Mouse (Mus musculus): Measurements from ENCODE around the gene Otol1.

Otol1 gene

GRCm38 (mm10) chr3:70007313-70007712 is at the start of gene Otol1:
TSS of gene Otol1 (plus strand) at chr3:70007613.
- DNase-seq (ENCODE audit: low spot score), result no peak

GRCm38 (mm10) chr3:69962187-69962586 is 45.2 kb upstream of the Otol1 start:
- no peak for DNase-seq (ENCODE audit: low spot score)

- DNase-seq (ENCODE audit: low spot score), result no peak
Observed at GRCm38 (mm10) chr3:69971482-69972097, 35.8 kb upstream of the Otol1 start.

GRCm38 (mm10) chr3:69978092-69978491 is 29.3 kb upstream of the Otol1 start:
- no peak for DNase-seq (ENCODE audit: low spot score)

GRCm38 (mm10) chr3:69993806-69994205 is 13.6 kb upstream of the Otol1 start:
- DNase-seq (ENCODE audit: low spot score), result no peak

- no peak for DNase-seq (ENCODE audit: low spot score)
Observed at GRCm38 (mm10) chr3:70001540-70001939, 5.9 kb upstream of the Otol1 start.

- DNase-seq (ENCODE audit: low spot score), result no peak
Observed at GRCm38 (mm10) chr3:70003126-70003764, 4.2 kb upstream of the Otol1 start.

GRCm38 (mm10) chr3:70003955-70004354 is 3.5 kb upstream of the Otol1 start:
- DNase-seq (ENCODE audit: low spot score), result no peak

- DNase-seq (ENCODE audit: low spot score), result no peak
Observed at GRCm38 (mm10) chr3:70004379-70004778, 3.0 kb upstream of the Otol1 start.

GRCm38 (mm10) chr3:70012641-70013040 is 5.2 kb downstream of the Otol1 start:
- DNase-seq (ENCODE audit: low spot score), result no peak

GRCm38 (mm10) chr3:70026605-70027004 is 19.2 kb downstream of the Otol1 start:
- no peak for DNase-seq (ENCODE audit: low spot score)

GRCm38 (mm10) chr3:70029260-70029659 is 21.8 kb downstream of the Otol1 start:
- DNase-seq (ENCODE audit: low spot score), result no peak

GRCm38 (mm10) chr3:70035593-70035992 is 28.2 kb downstream of the Otol1 start:
- DNase-seq (ENCODE audit: low spot score), result no peak
